Mouse (Mus musculus): ENCODE data around the gene Klhl29. TPM values are rescaled to one million over a fixed set of nuclear protein-coding genes. Genes with fewer than 3 reads are reported as not detected.
"Not testable (repeated sequence)": the region's sequence is repeated elsewhere in the genome, so short reads cannot be mapped to it uniquely, and the experiment has no call there.

Klhl29 gene
- total RNA-seq, 2 experiments from 2014 or later, result 39.8 to 46.7 TPM

GRCm38 (mm10) chr12:5358497-5358896 lies 17.0 kb downstream of the Klhl29 start:
- no peak for DNase-seq

- no peak for DNase-seq
Observed at GRCm38 (mm10) chr12:5353416-5353815, 22.1 kb downstream of the Klhl29 start.

- DNase-seq, result no peak
Observed at GRCm38 (mm10) chr12:5352771-5353170, 22.7 kb downstream of the Klhl29 start.

GRCm38 (mm10) chr12:5350491-5351285 lies 24.8 kb downstream of the Klhl29 start:
- DNase-seq, result no peak

GRCm38 (mm10) chr12:5345088-5345487 lies 30.4 kb downstream of the Klhl29 start:
- DNase-seq, result no peak

- DNase-seq, result not testable (repeated sequence)
Observed at GRCm38 (mm10) chr12:5344457-5344856, 31.0 kb downstream of the Klhl29 start.

- DNase-seq, result no peak
Observed at GRCm38 (mm10) chr12:5340151-5340603, 35.3 kb downstream of the Klhl29 start.

GRCm38 (mm10) chr12:5336927-5337712 lies 38.4 kb downstream of the Klhl29 start:
- DNase-seq, result no peak

GRCm38 (mm10) chr12:5336331-5336730 lies 39.2 kb downstream of the Klhl29 start:
- DNase-seq, result no peak

GRCm38 (mm10) chr12:5334956-5335355 lies 40.5 kb downstream of the Klhl29 start:
- no peak for DNase-seq

- no peak for DNase-seq
Observed at GRCm38 (mm10) chr12:5334175-5334574, 41.3 kb downstream of the Klhl29 start.

- no peak for DNase-seq
Observed at GRCm38 (mm10) chr12:5331810-5332484, 43.5 kb downstream of the Klhl29 start.

GRCm38 (mm10) chr12:5330496-5331070 lies 44.9 kb downstream of the Klhl29 start:
- DNase-seq, result no peak

GRCm38 (mm10) chr12:5322444-5323087 lies 52.9 kb downstream of the Klhl29 start:
- no peak for DNase-seq

GRCm38 (mm10) chr12:5321017-5321416 lies 54.5 kb downstream of the Klhl29 start:
- DNase-seq, result no peak

GRCm38 (mm10) chr12:5319359-5319973 lies 56.0 kb downstream of the Klhl29 start:
- no peak for DNase-seq

- no peak for DNase-seq
Observed at GRCm38 (mm10) chr12:5316029-5316567, 59.4 kb downstream of the Klhl29 start.

GRCm38 (mm10) chr12:5307923-5308322 lies 67.6 kb downstream of the Klhl29 start:
- DNase-seq, result no peak

GRCm38 (mm10) chr12:5305466-5305865 lies 70.0 kb downstream of the Klhl29 start:
- no peak for DNase-seq

GRCm38 (mm10) chr12:5303912-5304311 lies 71.6 kb downstream of the Klhl29 start:
- DNase-seq, result no peak

GRCm38 (mm10) chr12:5303100-5303499 lies 72.4 kb downstream of the Klhl29 start:
- DNase-seq, result no peak
